Mouse (Mus musculus) neutrophil, adult 5-6 weeks (primary cell): Measurements from ENCODE around the gene Agap1. TPM values are rescaled to one million over a fixed set of nuclear protein-coding genes. Genes with fewer than 3 reads are reported as not detected.
A peak's percentile ranks its signal among the peaks of the same experiment; 100 is the strongest.

Source experiments
- ATAC-seq: fragments of 151-379, 151-347 bp; 2 replicates; pipeline ENCODE4 v1.8.0; 2017; ENCODE audit warnings: mild to moderate bottlenecking, moderate TSS enrichment; ENCODE audit not compliant: insufficient number of reproducible peaks, poor library complexity, low FRiP score, severe bottlenecking; ENCODE audit errors: extremely low read depth
- total RNA-seq: library from RNA; stranded (forward); fragments of 200-1000 nt; gene quantifications from 2 replicates; pipeline ENCODE4 v1.2.3, GENCODE M21; 2017

The Agap1 gene
- total RNA-seq, 1 experiment from 2014 or later = 9.7 TPM

- ATAC-seq = no peak
Measured at GRCm38 (mm10) chr1:89566578-89567488, 112.2 kb downstream of the Agap1 start.

GRCm38 (mm10) chr1:89568546-89569405 is 114.2 kb downstream of the Agap1 start:
- ATAC-seq = no peak

GRCm38 (mm10) chr1:89570522-89571299 is 116.1 kb downstream of the Agap1 start:
- no peak for ATAC-seq

- ATAC-seq = no peak
Measured at GRCm38 (mm10) chr1:89573486-89573885, 118.9 kb downstream of the Agap1 start.

GRCm38 (mm10) chr1:89574941-89575890 is 120.6 kb downstream of the Agap1 start:
- ATAC-seq = peak; percentile 32; the same call in 1 of the 2 replicates

- no peak for ATAC-seq
Measured at GRCm38 (mm10) chr1:89576174-89576890, 121.7 kb downstream of the Agap1 start.

GRCm38 (mm10) chr1:89576985-89577384 is 122.4 kb downstream of the Agap1 start:
- no peak for ATAC-seq

- ATAC-seq = no peak
Measured at GRCm38 (mm10) chr1:89580031-89580998, 125.7 kb downstream of the Agap1 start.

- peak; percentile 81 for ATAC-seq
Measured at GRCm38 (mm10) chr1:89580999-89581765, 126.6 kb downstream of the Agap1 start.

- no peak for ATAC-seq
Measured at GRCm38 (mm10) chr1:89581766-89582125, 127.1 kb downstream of the Agap1 start.

GRCm38 (mm10) chr1:89583369-89583768 is 128.8 kb downstream of the Agap1 start:
- no peak for ATAC-seq

- ATAC-seq = no peak
Measured at GRCm38 (mm10) chr1:89586991-89587683, 132.5 kb downstream of the Agap1 start.

GRCm38 (mm10) chr1:89588154-89588553 is 133.5 kb downstream of the Agap1 start:
- ATAC-seq = no peak

- ATAC-seq = no peak
Measured at GRCm38 (mm10) chr1:89590994-89591393, 136.4 kb downstream of the Agap1 start.

GRCm38 (mm10) chr1:89593219-89593618 is 138.6 kb downstream of the Agap1 start:
- ATAC-seq = no peak
